Mouse (Mus musculus): Measurements from ENCODE around the gene 4933409G03Rik. TPM values are rescaled to one million over a fixed set of nuclear protein-coding genes. Genes with fewer than 3 reads are reported as not detected.
A peak's percentile ranks its signal among the peaks of the same experiment; 100 is the strongest.
"Not testable (repeated sequence)": the region's sequence is repeated elsewhere in the genome, so short reads cannot be mapped to it uniquely, and the experiment has no call there.

4933409G03Rik gene
- not detected in 2 replicates for polyA plus RNA-seq (2015; fragmentation: Nextera tagmentation; extraction: Ambion mirVana)

DNA sequence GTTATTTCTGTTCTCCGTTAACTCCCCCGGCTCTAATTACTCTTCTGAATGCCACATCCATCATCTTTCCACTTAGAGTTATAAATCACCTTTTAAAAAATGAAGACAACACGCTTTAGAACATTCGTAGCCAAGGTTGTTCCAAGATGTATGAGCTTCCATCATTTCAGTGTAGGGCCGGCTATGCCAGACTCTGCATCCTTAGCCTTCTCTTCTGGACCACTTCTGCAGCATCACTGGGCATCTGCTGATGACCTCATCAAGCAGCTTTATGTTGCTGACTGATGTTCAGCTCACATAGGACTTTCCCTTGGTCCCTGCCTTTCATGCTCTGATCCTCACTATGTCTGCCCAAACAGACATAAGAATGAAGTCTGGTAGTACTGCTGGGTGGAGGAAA lies at the start of gene 4933409G03Rik:
Gene 4933409G03Rik, plus strand, starts transcription at position 301 of the 400 bp plus-strand sequence.
- no peaks in the 10 kb centered on the region for H3K4me1 ChIP-seq (ENCODE audit: control insufficient read depth, insufficient read depth, low read length)
- no peak within 1 kb of the TSS for H3K4me2 ChIP-seq (ENCODE audit: low read depth, low read length)
- no peaks in the 10 kb centered on the region for H3K9me3 ChIP-seq (ENCODE audit: control insufficient read depth, low read length)
- no peak for ATAC-seq
- H3K4me3 ChIP-seq (ENCODE audit: low read length) = no peak within 1 kb of the TSS
- no peak within 1 kb of the TSS for H3K27ac ChIP-seq (ENCODE audit: low read length)
- H3K9ac ChIP-seq (ENCODE audit: low read depth, low read length) = no peak within 1 kb of the TSS
- H3K36me3 ChIP-seq (ENCODE audit: control insufficient read depth, insufficient read depth, low read length) = no peaks in the 10 kb centered on the region
- H3K27me3 ChIP-seq (replicated peaks; ENCODE audit: control insufficient read depth, insufficient read depth, low read length) = no peaks in the 10 kb centered on the region
- 89% methylated on average over 5 of the region's 5 CpGs for WGBS

- 21% methylated on average over 2 of the region's 2 CpGs for WGBS
- H3K27ac ChIP-seq (ENCODE audit: low read length) = no peak overlapping the region
- H3K4me1 ChIP-seq (ENCODE audit: control insufficient read depth, insufficient read depth, low read length) = no peaks in the 10 kb centered on the region
- ATAC-seq = peak; percentile 92
- H3K9ac ChIP-seq (ENCODE audit: low read depth, low read length) = no peak overlapping the region
- H3K27me3 ChIP-seq (replicated peaks; ENCODE audit: control insufficient read depth, insufficient read depth, low read length) = no peaks in the 10 kb centered on the region
- no peaks in the 10 kb centered on the region for H3K36me3 ChIP-seq (ENCODE audit: control insufficient read depth, insufficient read depth, low read length)
- no peak overlapping the region for H3K4me2 ChIP-seq (ENCODE audit: low read depth, low read length)
- H3K4me3 ChIP-seq (ENCODE audit: low read length) = no peak overlapping the region
- H3K9me3 ChIP-seq (ENCODE audit: control insufficient read depth, low read length) = no peaks in the 10 kb centered on the region
These were observed 38.0 kb upstream of the 4933409G03Rik start for GRCm38 (mm10) chr2:68544190-68544589.

- H3K4me3 ChIP-seq (ENCODE audit: low read length) = no peak overlapping the region
- H3K9me3 ChIP-seq (ENCODE audit: control insufficient read depth, low read length) = no peaks in the 10 kb centered on the region
- no peak for ATAC-seq
- H3K9ac ChIP-seq (ENCODE audit: low read depth, low read length) = no peak overlapping the region
- H3K27me3 ChIP-seq (replicated peaks; ENCODE audit: control insufficient read depth, insufficient read depth, low read length) = no peaks in the 10 kb centered on the region
- WGBS = 42% methylated on average over 4 of the region's 4 CpGs
- H3K27ac ChIP-seq (ENCODE audit: low read length) = no peak overlapping the region
- H3K4me2 ChIP-seq (ENCODE audit: low read depth, low read length) = no peak overlapping the region
- H3K36me3 ChIP-seq (ENCODE audit: control insufficient read depth, insufficient read depth, low read length) = no peaks in the 10 kb centered on the region
- H3K4me1 ChIP-seq (ENCODE audit: control insufficient read depth, insufficient read depth, low read length) = peaks cover 2% of the 10 kb centered on the region; the same call in 1 of the 2 replicates
These were observed 21.4 kb upstream of the 4933409G03Rik start for GRCm38 (mm10) chr2:68560821-68561220.

- Histone ChIP-seq H3K4me1 (ENCODE audit: control insufficient read depth, insufficient read depth, low read length) (peaks cover 2% of the 10 kb centered on the region; the same call in 1 of the 2 replicates), H3K36me3 (ENCODE audit: control insufficient read depth, insufficient read depth, low read length) (no peaks in the 10 kb centered on the region), H3K9me3 (ENCODE audit: control insufficient read depth, low read length) (no peaks in the 10 kb centered on the region), H3K27me3 (replicated peaks; ENCODE audit: control insufficient read depth, insufficient read depth, low read length) (no peaks in the 10 kb centered on the region), H3K27ac (ENCODE audit: low read length) (no peak overlapping the region), H3K9ac (ENCODE audit: low read depth, low read length) (no peak overlapping the region), H3K4me3 (ENCODE audit: low read length) (no peak overlapping the region), H3K4me2 (ENCODE audit: low read depth, low read length) (no peak overlapping the region)
- ATAC-seq = no peak
- WGBS = 6% methylated on average over 3 of the region's 3 CpGs
These were observed 18.9 kb upstream of the 4933409G03Rik start for GRCm38 (mm10) chr2:68563331-68563730.

DNA sequence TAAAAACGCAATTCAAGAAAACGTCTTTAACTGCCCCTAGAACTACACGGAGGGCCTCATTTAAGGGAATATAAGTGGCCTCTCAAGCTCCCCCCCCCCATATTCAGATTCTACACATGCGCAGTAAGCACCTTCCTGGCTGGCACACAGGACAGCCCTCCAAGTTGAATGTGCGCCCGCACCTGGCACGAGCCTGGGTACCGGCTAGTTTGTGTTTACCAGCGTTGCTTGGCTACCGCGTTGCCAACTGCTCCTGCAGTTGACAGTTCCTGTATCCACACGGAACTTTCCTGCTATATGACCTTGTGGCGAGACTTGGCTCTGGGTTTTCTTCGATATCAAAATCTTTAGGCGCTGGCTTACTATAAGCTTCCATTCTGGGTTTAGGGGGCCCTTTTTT lies 13.9 kb upstream of the 4933409G03Rik start:
- 84% methylated on average over 15 of the region's 15 CpGs for WGBS
- H3K4me2 ChIP-seq (ENCODE audit: low read depth, low read length) = no peak overlapping the region
- no peak overlapping the region for H3K4me3 ChIP-seq (ENCODE audit: low read length)
- H3K9ac ChIP-seq (ENCODE audit: low read depth, low read length) = no peak overlapping the region
- no peaks in the 10 kb centered on the region for H3K9me3 ChIP-seq (ENCODE audit: control insufficient read depth, low read length)
- no peak overlapping the region for H3K27ac ChIP-seq (ENCODE audit: low read length)
- no peaks in the 10 kb centered on the region for H3K27me3 ChIP-seq (replicated peaks; ENCODE audit: control insufficient read depth, insufficient read depth, low read length)
- H3K36me3 ChIP-seq (ENCODE audit: control insufficient read depth, insufficient read depth, low read length) = no peaks in the 10 kb centered on the region
- H3K4me1 ChIP-seq (ENCODE audit: control insufficient read depth, insufficient read depth, low read length) = no peaks in the 10 kb centered on the region
- no peak for ATAC-seq

GRCm38 (mm10) chr2:68572340-68572739 lies 9.9 kb upstream of the 4933409G03Rik start:
- H3K36me3 ChIP-seq (ENCODE audit: control insufficient read depth, insufficient read depth, low read length) = no peaks in the 10 kb centered on the region
- 30% methylated on average over 4 of the region's 4 CpGs for WGBS
- H3K4me3 ChIP-seq (ENCODE audit: low read length) = no peak overlapping the region
- no peak overlapping the region for H3K27ac ChIP-seq (ENCODE audit: low read length)
- H3K9ac ChIP-seq (ENCODE audit: low read depth, low read length) = no peak overlapping the region
- no peak for ATAC-seq
- H3K9me3 ChIP-seq (ENCODE audit: control insufficient read depth, low read length) = no peaks in the 10 kb centered on the region
- no peak overlapping the region for H3K4me2 ChIP-seq (ENCODE audit: low read depth, low read length)
- no peaks in the 10 kb centered on the region for H3K27me3 ChIP-seq (replicated peaks; ENCODE audit: control insufficient read depth, insufficient read depth, low read length)
- no peaks in the 10 kb centered on the region for H3K4me1 ChIP-seq (ENCODE audit: control insufficient read depth, insufficient read depth, low read length)

- 31% methylated on average over 3 of the region's 3 CpGs for WGBS
- Histone ChIP-seq H3K9ac (ENCODE audit: low read depth, low read length) (no peak overlapping the region), H3K27ac (ENCODE audit: low read length) (no peak overlapping the region), H3K4me1 (ENCODE audit: control insufficient read depth, insufficient read depth, low read length) (no peaks in the 10 kb centered on the region), H3K27me3 (replicated peaks; ENCODE audit: control insufficient read depth, insufficient read depth, low read length) (no peaks in the 10 kb centered on the region), H3K4me2 (ENCODE audit: low read depth, low read length) (no peak overlapping the region), H3K9me3 (ENCODE audit: control insufficient read depth, low read length) (no peaks in the 10 kb centered on the region), H3K36me3 (ENCODE audit: control insufficient read depth, insufficient read depth, low read length) (no peaks in the 10 kb centered on the region), H3K4me3 (ENCODE audit: low read length) (no peak overlapping the region)
- ATAC-seq = no peak
These were observed 10.6 kb downstream of the 4933409G03Rik start for GRCm38 (mm10) chr2:68592765-68593164.

GRCm38 (mm10) chr2:68656186-68656585 lies 74.0 kb downstream of the 4933409G03Rik start, which contains the start of gene 4932414N04Rik:
Gene 4932414N04Rik (plus strand): TSS chr2:68656486.
- not testable (repeated sequence) for H3K4me1 ChIP-seq (ENCODE audit: control insufficient read depth, insufficient read depth, low read length); H3K9me3 ChIP-seq (ENCODE audit: control insufficient read depth, low read length); H3K9ac ChIP-seq (ENCODE audit: low read depth, low read length); H3K27ac ChIP-seq (ENCODE audit: low read length); H3K27me3 ChIP-seq (replicated peaks; ENCODE audit: control insufficient read depth, insufficient read depth, low read length); ATAC-seq; H3K4me3 ChIP-seq (ENCODE audit: low read length); H3K4me2 ChIP-seq (ENCODE audit: low read depth, low read length); H3K36me3 ChIP-seq (ENCODE audit: control insufficient read depth, insufficient read depth, low read length)
- 56% methylated on average over 1 of the region's 5 CpGs for WGBS

Measured in intestine, embryonic 16.5 days (tissue).